Mouse (Mus musculus) cerebellum, adult 9-11 months (tissue): ENCODE measurements around the gene Ruvbl2.

Experiments
- DNase-seq: peaks from one replicate; pipeline ENCODE4 v3.0.0; 2022

Ruvbl2 gene

DNA sequence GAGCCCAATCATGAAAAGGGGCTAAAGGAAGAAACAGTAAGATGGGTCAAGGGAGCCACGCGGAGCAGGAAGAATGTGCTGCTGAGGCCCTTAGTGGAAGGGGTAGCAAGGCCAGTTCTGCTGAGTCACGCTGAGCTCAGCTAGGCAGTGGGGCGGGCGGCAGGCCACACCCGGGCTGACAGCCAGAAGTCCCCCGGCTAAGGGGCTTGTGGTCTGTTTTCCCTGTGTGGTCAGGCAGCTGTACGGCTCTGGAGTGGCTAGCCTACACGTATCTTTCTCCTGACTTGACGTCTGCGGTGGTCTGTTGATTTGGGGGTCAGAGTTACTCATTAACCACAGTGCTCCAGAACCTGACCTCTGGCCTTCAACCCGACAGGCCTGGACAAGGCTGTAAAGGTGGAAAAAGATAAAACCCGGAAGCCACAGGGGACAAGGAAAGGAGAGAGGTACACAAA, 23.0 kb upstream of the Ruvbl2 start:
- DNase-seq: peak; percentile 58

DNA sequence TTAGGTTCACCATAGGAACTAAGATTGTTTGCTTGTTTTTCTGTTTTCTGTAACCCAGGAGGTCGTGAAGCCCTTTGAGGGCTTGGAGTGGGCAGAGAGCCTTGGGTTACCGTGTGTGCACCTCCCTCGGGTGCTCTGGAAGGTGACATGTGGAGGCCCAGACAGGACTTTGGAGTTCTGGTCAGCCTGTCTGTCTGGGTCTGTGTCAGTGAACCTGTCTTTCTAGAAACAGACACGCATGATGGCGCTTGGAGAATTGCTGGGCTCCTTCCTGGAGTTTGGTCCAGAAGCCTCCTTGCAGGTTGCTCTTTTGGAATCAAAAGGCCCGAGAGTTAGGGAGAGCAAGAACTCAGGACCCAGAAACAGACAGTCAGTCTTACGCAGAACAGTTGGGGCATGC, 22.5 kb upstream of the Ruvbl2 start:
- peak; percentile 56 for DNase-seq

- DNase-seq: peak; percentile 98
These were observed 21.8 kb upstream of the Ruvbl2 start, which contains the start of gene Ftl1 for GRCm38 (mm10) chr7:45459564-45460140. Ftl1 (minus strand) TSS chr7:45459884.

DNA sequence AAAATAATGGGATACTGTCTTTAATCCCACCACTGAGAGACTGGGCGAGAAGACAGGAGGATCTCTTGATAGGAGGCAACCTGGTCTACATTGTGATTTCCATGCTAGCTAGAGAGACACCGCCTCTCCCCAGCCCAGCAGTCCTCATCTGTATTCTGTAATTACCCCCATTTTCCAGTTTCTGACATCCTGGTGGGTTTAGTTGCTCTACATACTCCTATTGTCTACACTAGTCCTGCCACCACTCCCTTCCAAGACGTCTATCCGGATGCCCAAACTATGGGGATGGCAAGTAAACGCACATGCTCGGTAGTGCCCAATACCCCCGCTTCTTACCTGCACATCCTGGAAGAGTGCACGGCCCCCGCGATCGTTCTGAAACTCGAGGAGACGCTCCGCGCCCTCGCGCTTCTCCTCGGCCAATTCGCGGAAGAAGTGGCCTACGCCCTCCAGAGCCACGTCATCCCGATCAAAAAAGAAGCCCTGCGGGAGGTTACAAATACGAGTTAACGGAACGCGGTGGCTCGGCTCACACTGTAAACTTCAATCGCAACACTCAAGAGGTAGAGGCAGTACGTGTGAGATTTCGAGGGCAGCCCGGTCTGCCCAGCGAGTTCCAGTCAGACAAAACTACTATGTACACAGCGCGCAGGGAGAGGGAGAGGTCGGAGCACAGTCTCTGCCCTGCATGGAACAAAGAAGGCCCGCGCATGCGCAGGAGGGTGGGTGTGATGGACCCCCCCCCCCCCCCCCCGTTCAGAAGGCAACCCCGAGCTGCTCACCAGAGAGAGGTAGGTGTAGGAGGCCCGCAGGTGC, 21.1 kb upstream of the Ruvbl2 start:
- DNase-seq: peak; percentile 81

DNA sequence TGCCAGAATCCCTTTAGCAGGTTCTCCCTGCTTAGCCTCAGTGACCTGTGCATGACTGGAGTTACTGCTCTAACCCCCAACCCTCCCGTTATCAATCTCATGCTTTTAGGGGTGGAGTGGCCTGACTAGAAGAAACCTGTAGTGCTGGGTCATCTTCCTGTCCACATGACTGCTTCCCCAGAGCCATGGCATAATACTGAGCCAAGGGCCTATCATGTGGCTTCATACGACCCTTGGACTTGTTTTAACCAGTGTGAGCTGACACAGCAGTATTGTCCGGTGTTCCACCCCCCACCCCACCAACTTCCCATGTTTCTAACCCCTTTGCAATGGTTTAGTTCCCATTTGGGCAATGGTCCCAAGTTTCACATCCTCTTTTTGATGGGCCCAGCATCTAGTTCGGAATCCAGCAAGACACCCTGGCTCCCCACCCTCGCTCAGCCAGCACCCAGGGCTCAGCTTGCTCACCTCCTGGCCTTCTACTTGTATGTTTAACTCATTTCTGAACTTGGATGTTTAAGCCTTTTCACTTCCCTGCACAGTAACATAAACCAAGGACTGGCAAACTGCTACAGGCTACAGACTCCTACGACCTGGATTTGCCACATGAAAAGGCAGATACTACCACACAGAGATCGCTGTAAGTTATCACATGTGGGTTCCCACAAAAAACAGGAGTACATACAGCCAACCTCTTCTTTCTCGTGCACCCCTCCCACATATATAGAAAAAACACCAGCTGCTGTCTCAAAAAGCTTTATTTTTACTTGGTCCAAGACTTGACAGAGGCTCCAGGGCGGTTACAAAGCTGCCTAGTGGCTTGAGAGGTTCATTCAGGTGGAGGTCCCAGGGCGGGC, 19.5 kb upstream of the Ruvbl2 start:
- DNase-seq: peak; percentile 32

GRCm38 (mm10) chr7:45456721-45457203, 18.9 kb upstream of the Ruvbl2 start:
- DNase-seq: no peak

DNA sequence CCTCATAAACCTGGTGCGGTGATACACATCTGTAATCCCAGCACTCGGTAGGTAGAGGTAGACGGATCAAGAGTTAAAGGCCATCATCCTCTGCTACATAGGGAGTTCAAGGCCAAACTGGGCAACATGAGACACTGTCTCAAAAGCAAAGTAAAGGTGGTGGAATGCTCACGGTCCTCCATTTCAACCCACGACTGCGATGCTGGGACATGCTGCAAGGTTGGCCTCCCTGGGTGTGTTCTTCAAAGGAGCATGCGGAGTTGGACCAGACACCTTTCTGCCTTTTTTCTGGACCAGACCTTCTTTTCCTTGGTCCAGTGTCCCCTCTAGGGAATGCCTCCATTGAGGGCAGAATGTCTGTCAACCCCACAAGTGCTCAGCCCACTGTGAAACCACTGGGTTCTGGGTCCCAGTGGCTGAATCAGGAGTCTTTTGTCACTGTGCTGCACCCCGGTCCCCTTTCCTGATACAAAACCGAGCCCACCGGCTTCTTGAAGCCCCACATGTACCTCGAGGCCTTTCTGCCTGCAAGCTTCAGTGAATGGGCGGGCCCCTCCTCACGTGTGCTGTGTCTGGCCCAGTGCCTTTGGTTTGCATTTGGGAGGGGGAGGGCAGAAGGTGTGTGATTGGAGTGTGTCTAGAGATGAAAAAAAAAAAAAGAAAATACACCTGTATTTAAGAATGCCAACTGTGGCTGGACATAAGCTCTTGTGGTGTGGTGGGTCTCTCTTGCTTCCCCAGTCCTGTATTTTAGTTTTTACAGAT, 18.2 kb upstream of the Ruvbl2 start:
- DNase-seq: peak; percentile 34

- DNase-seq: peak; percentile 45
These were observed 17.1 kb upstream of the Ruvbl2 start for GRCm38 (mm10) chr7:45454971-45455370.

- DNase-seq: peak; percentile 83
These were observed 13.6 kb upstream of the Ruvbl2 start for GRCm38 (mm10) chr7:45451344-45451982.

DNA sequence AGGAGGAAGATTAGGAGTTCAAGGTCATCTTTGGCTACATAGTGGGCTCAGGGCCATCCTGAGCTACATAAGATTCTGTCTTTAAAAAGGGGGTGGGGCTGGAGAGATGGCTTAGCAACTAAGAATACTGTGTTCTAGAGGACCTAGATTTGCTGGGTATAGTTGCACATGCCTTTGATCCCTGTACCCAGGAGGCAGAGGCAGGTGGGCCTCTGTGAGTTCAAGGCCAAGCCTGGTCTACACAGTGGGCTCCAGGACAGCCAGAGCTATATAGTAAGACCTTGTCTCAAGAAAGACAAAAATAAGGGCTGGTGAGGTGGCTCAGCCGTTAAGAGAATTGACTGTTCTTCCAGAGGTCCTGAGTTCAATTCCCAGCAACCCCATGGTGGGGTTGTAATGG, 12.1 kb upstream of the Ruvbl2 start:
- DNase-seq: no peak

- no peak for DNase-seq
These were observed 9.6 kb upstream of the Ruvbl2 start for GRCm38 (mm10) chr7:45447325-45447990.

- no peak for DNase-seq
These were observed 8.7 kb upstream of the Ruvbl2 start for GRCm38 (mm10) chr7:45446589-45446988.

DNA sequence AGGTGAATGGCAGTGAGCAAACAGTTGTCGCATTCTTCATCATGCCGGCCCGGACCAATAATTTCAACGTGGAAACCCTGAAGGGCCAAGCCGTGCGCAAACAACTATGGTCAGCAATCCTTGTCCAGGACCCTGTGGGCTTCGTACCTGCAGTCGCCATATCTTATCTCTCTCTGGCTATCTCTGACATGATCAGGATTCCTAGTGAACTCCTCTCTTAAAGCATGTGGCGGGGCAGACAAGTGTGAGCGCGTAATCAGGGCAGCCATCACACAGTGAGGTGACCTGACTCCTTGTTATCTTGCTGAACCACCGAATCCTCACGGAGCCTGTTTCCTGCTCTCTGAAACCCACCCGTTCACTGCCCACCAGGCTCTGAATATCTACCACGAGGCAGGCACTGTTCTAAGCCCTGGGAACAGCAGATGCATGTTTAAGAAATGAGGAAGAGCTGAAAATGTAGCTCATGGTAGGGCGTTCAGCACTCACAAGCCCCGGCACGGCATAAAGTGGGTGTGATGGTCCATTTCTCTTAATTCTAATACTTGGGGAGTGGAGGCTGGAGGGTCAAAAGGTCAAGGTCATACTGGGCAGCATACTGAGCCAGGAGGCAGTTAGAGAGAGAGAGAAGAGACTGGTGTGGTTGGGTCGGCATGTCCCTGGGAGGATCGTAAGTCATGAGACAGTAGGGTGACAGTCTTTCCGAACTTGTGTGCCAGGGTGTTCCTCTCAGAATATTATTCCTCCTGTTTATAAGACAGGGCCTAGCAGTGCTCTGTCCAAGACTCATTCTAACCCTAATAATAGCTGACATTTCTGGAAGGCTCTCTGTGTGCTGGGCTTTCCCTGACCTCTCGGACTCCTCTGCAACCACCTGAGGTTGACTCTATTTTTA, 5.9 kb upstream of the Ruvbl2 start:
- DNase-seq: no peak

DNA sequence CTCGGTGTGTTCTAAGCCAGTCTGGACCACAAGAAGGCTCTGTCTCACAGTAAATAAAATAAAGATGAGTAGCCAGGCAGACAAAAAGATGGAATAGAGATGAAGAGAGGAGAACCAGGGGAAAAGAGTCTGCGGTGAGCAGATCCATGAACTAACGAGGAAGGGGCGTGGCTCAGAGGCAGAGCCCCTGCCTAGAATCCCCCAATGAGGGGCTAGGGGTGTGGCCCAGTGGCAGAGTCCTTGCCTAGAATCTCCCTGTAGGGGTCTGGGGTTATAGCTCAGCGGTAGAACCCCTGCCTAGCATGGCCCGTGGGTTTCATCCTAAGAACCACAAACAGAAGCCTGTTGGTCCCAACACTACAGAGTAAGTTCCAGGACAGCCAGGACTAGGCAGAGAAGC, 850 bp downstream of the Ruvbl2 start:
- DNase-seq: peak; percentile 43

- peak; percentile 61 for DNase-seq
These were observed 1.5 kb downstream of the Ruvbl2 start for GRCm38 (mm10) chr7:45436444-45436843.

DNA sequence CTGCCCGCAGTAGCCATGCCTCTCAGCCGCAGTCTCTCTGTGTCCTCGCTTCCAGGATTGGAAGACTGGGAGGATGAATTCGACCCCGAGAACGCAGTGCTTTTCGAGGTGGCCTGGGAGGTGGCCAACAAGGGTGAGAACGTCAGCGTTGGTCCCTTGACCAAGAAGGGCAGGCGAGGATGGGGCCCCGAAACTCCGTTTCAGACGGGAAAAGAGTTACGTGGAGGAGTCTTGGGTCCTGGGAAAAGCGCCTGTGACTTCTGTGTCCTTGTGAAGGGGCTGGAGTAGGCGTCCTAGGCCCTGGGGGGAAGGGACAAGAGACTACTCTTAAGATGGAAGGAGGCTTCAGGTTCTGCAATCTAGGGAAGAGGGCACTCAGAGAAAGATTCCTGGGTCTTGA, 2.9 kb downstream of the Ruvbl2 start:
- DNase-seq: no peak

GRCm38 (mm10) chr7:45434203-45435015, 3.5 kb downstream of the Ruvbl2 start, which contains the start of gene Gys1:
Gys1 (plus strand) TSS chr7:45434844.
- DNase-seq: peak; percentile 100

GRCm38 (mm10) chr7:45433835-45434202, 4.1 kb downstream of the Ruvbl2 start:
- no peak for DNase-seq

- no peak for DNase-seq
These were observed 11.3 kb downstream of the Ruvbl2 start for GRCm38 (mm10) chr7:45426556-45426955.
